Mouse (Mus musculus) midbrain, embryonic 16.5 days (tissue): ENCODE data around the gene Itln1. TPM values are rescaled to one million over a fixed set of nuclear protein-coding genes. Genes with fewer than 3 reads are reported as not detected.

Experiments used
- ATAC-seq: fragments of 200-750 bp; cut with Nextera tagmentation; 2 replicates; pipeline ENCODE4 v1.8.0; 2017; ENCODE audit warnings: moderate TSS enrichment
- H3K27ac ChIP-seq: fragments of 300-500 bp; sonication (generic); 2 replicates; pipeline ENCODE4 v1.5.1; 2014; ENCODE audit warnings: mild to moderate bottlenecking, low read length, mixed read lengths
- H3K27me3 ChIP-seq: fragments of 300-500 bp; sonication (generic); 2 replicates; pipeline ENCODE4 v1.6.1; 2014; ENCODE audit warnings: low read depth, low read length, mixed read lengths; ENCODE audit not compliant: control insufficient read depth, insufficient read depth
- H3K36me3 ChIP-seq: fragments of 300-500 bp; sonication (generic); 2 replicates; pipeline ENCODE4 v1.6.1; 2014; ENCODE audit warnings: mild to moderate bottlenecking, low read length, moderate library complexity, mixed read lengths; ENCODE audit not compliant: control insufficient read depth, insufficient read depth
- H3K4me1 ChIP-seq: fragments of 300-500 bp; sonication (generic); 2 replicates; pipeline ENCODE4 v1.6.1; 2014; ENCODE audit warnings: mild to moderate bottlenecking, low read length, mixed read lengths; ENCODE audit not compliant: control insufficient read depth, insufficient read depth
- H3K4me2 ChIP-seq: fragments of 300-500 bp; sonication (generic); 2 replicates; pipeline ENCODE4 v1.6.1; 2014; ENCODE audit warnings: mild to moderate bottlenecking, low read length, mixed read lengths
- H3K4me3 ChIP-seq: fragments of 300-500 bp; sonication (generic); 2 replicates; pipeline ENCODE4 v1.5.1; 2014; ENCODE audit warnings: low read depth, mild to moderate bottlenecking, low read length, moderate library complexity, mixed read lengths
- H3K9ac ChIP-seq: fragments of 300-500 bp; sonication (generic); 2 replicates; pipeline ENCODE4 v1.6.1; 2014; ENCODE audit warnings: low read depth, low read length, mixed read lengths
- H3K9me3 ChIP-seq: fragments of 300-500 bp; sonication (generic); replicated peaks from 2 replicates; pipeline ENCODE4 v1.6.1; 2014; ENCODE audit warnings: mild to moderate bottlenecking, low read length, mixed read lengths; ENCODE audit not compliant: control insufficient read depth, poor library complexity, severe bottlenecking
- WGBS: fragments of 180-500 bp; shearing (Covaris S2); extraction: QIAGEN DNeasy Blood & Tissue Kit; methylation state at CpG from one replicate; pipeline ENCODE4 v1.1.7; 2014; 5-methylcytosine and 5-hydroxymethylcytosine counted together
- polyA plus RNA-seq: library from polyadenylated mRNA; unstranded; fragments of >200 nt; fragmentation: Nextera tagmentation; extraction: Ambion mirVana; gene quantifications from 2 replicates; pipeline ENCODE4 v1.2.1, GENCODE M21; 2015

Gene Itln1
- polyA plus RNA-seq = not detected in 2 replicates

- no peak within 1 kb of the TSS for H3K4me3 ChIP-seq
- H3K9me3 ChIP-seq = no peaks in the 10 kb centered on the region
- H3K27ac ChIP-seq = no peak within 1 kb of the TSS
- H3K4me1 ChIP-seq = no peaks in the 10 kb centered on the region
- no peak within 1 kb of the TSS for H3K9ac ChIP-seq
- WGBS = 100% methylated on average over 1 of the region's 1 CpGs
- no peak within 1 kb of the TSS for H3K4me2 ChIP-seq
- no peaks in the 10 kb centered on the region for H3K27me3 ChIP-seq
- no peak for ATAC-seq
- H3K36me3 ChIP-seq = no peaks in the 10 kb centered on the region
These were observed at the start of gene Itln1 for GRCm38 (mm10) chr1:171535194-171535593. Itln1 (minus strand) TSS chr1:171535294.

GRCm38 (mm10) chr1:171584584-171584983 lies 49.5 kb upstream of the Itln1 start:
- H3K27ac ChIP-seq = no peak overlapping the region
- no peak for ATAC-seq
- no peaks in the 10 kb centered on the region for H3K36me3 ChIP-seq
- no peak overlapping the region for H3K4me2 ChIP-seq
- no peak overlapping the region for H3K9ac ChIP-seq
- H3K27me3 ChIP-seq = no peaks in the 10 kb centered on the region
- no peak overlapping the region for H3K4me3 ChIP-seq
- H3K4me1 ChIP-seq = no peaks in the 10 kb centered on the region
- H3K9me3 ChIP-seq = no peaks in the 10 kb centered on the region
- WGBS = 71% methylated on average over 2 of the region's 2 CpGs

GRCm38 (mm10) chr1:171577168-171577567 lies 42.1 kb upstream of the Itln1 start:
- 88% methylated on average over 7 of the region's 7 CpGs for WGBS
- H3K9me3 ChIP-seq = no peaks in the 10 kb centered on the region
- no peak overlapping the region for H3K4me3 ChIP-seq
- no peaks in the 10 kb centered on the region for H3K36me3 ChIP-seq
- no peak overlapping the region for H3K27ac ChIP-seq
- H3K4me2 ChIP-seq = no peak overlapping the region
- no peak overlapping the region for H3K9ac ChIP-seq
- no peak for ATAC-seq
- H3K27me3 ChIP-seq = no peaks in the 10 kb centered on the region
- H3K4me1 ChIP-seq = no peaks in the 10 kb centered on the region

- no peak overlapping the region for H3K27ac ChIP-seq
- ATAC-seq = no peak
- no peak overlapping the region for H3K4me2 ChIP-seq
- WGBS = 54% methylated on average over 2 of the region's 2 CpGs
- H3K9ac ChIP-seq = no peak overlapping the region
- H3K9me3 ChIP-seq = no peaks in the 10 kb centered on the region
- no peaks in the 10 kb centered on the region for H3K27me3 ChIP-seq
- H3K4me1 ChIP-seq = no peaks in the 10 kb centered on the region
- H3K4me3 ChIP-seq = no peak overlapping the region
- no peaks in the 10 kb centered on the region for H3K36me3 ChIP-seq
These were observed 33.3 kb upstream of the Itln1 start for GRCm38 (mm10) chr1:171568436-171568835.

- Histone ChIP-seq H3K4me2 (no peak overlapping the region), H3K27me3 (no peaks in the 10 kb centered on the region), H3K9ac (no peak overlapping the region), H3K4me3 (no peak overlapping the region), H3K9me3 (no peaks in the 10 kb centered on the region), H3K27ac (no peak overlapping the region), H3K36me3 (no peaks in the 10 kb centered on the region), H3K4me1 (no peaks in the 10 kb centered on the region)
- WGBS = 25% methylated on average over 8 of the region's 8 CpGs
- 0 out of 2 replicates have a peak, but pooled peaks have one; percentile 28 for ATAC-seq
These were observed 31.7 kb upstream of the Itln1 start for GRCm38 (mm10) chr1:171566777-171567176.

GRCm38 (mm10) chr1:171565888-171566287 lies 30.8 kb upstream of the Itln1 start:
- 85% methylated on average over 4 of the region's 4 CpGs for WGBS
- Histone ChIP-seq H3K27ac (no peak overlapping the region), H3K9me3 (no peaks in the 10 kb centered on the region), H3K4me3 (no peak overlapping the region), H3K4me2 (no peak overlapping the region), H3K27me3 (no peaks in the 10 kb centered on the region), H3K4me1 (no peaks in the 10 kb centered on the region), H3K9ac (no peak overlapping the region), H3K36me3 (no peaks in the 10 kb centered on the region)
- ATAC-seq = no peak

GRCm38 (mm10) chr1:171564247-171564646 lies 29.2 kb upstream of the Itln1 start:
- no peak overlapping the region for H3K4me3 ChIP-seq
- no peaks in the 10 kb centered on the region for H3K27me3 ChIP-seq
- H3K36me3 ChIP-seq = no peaks in the 10 kb centered on the region
- H3K9ac ChIP-seq = no peak overlapping the region
- H3K9me3 ChIP-seq = no peaks in the 10 kb centered on the region
- no peaks in the 10 kb centered on the region for H3K4me1 ChIP-seq
- 60% methylated on average over 3 of the region's 3 CpGs for WGBS
- ATAC-seq = no peak
- H3K27ac ChIP-seq = no peak overlapping the region
- no peak overlapping the region for H3K4me2 ChIP-seq

- H3K27me3 ChIP-seq = no peaks in the 10 kb centered on the region
- H3K36me3 ChIP-seq = no peaks in the 10 kb centered on the region
- ATAC-seq = no peak
- H3K27ac ChIP-seq = no peak overlapping the region
- no peak overlapping the region for H3K4me3 ChIP-seq
- 86% methylated on average over 2 of the region's 2 CpGs for WGBS
- H3K4me1 ChIP-seq = no peaks in the 10 kb centered on the region
- no peak overlapping the region for H3K4me2 ChIP-seq
- H3K9ac ChIP-seq = no peak overlapping the region
- H3K9me3 ChIP-seq = no peaks in the 10 kb centered on the region
These were observed 27.9 kb upstream of the Itln1 start for GRCm38 (mm10) chr1:171563042-171563441.

GRCm38 (mm10) chr1:171561639-171562225 lies 26.6 kb upstream of the Itln1 start:
- ATAC-seq = no peak
- Histone ChIP-seq H3K27me3 (no peaks in the 10 kb centered on the region), H3K27ac (no peak overlapping the region), H3K4me1 (no peaks in the 10 kb centered on the region), H3K9ac (no peak overlapping the region), H3K4me2 (no peak overlapping the region), H3K36me3 (no peaks in the 10 kb centered on the region), H3K9me3 (no peaks in the 10 kb centered on the region), H3K4me3 (no peak overlapping the region)
- WGBS = 84% methylated on average over 7 of the region's 11 CpGs
